Mouse (Mus musculus) embryonic facial prominence, embryonic 12.5 days (tissue): Measurements from ENCODE around the gene Snrpd2. TPM values are rescaled to one million over a fixed set of nuclear protein-coding genes. Genes with fewer than 3 reads are reported as not detected.
A peak's percentile ranks its signal among the peaks of the same experiment; 100 is the strongest.

Experiments
- ATAC-seq: fragments of 200-750 bp; cut with Nextera tagmentation; 2 replicates; pipeline ENCODE4 v1.8.0; 2017; ENCODE audit not compliant: insufficient number of reproducible peaks, insufficient read depth, low FRiP score, low TSS enrichment
- H3K27ac ChIP-seq: fragments of 300-500 bp; sonication (generic); 2 replicates; pipeline ENCODE4 v1.5.1; 2016; ENCODE audit warnings: mild to moderate bottlenecking
- H3K27me3 ChIP-seq: fragments of 300-500 bp; sonication (generic); 2 replicates; pipeline ENCODE4 v1.6.1; 2016; ENCODE audit warnings: mild to moderate bottlenecking, moderate library complexity
- H3K36me3 ChIP-seq: fragments of 300-500 bp; sonication (generic); 2 replicates; pipeline ENCODE4 v1.6.1; 2016; ENCODE audit warnings: mild to moderate bottlenecking
- H3K4me1 ChIP-seq: fragments of 300-500 bp; sonication (generic); 2 replicates; pipeline ENCODE4 v1.6.1; 2016
- H3K4me2 ChIP-seq: fragments of 300-500 bp; sonication (generic); replicated peaks from 2 replicates; pipeline ENCODE4 v1.6.1; 2016; ENCODE audit warnings: mild to moderate bottlenecking, moderate library complexity
- H3K4me3 ChIP-seq: fragments of 300-500 bp; sonication (generic); 2 replicates; pipeline ENCODE4 v1.5.1; 2016; ENCODE audit warnings: mild to moderate bottlenecking
- H3K9ac ChIP-seq: fragments of 300-500 bp; sonication (generic); 2 replicates; pipeline ENCODE4 v1.6.1; 2016; ENCODE audit warnings: mild to moderate bottlenecking, moderate library complexity
- H3K9me3 ChIP-seq: fragments of 300-500 bp; sonication (generic); 2 replicates; pipeline ENCODE4 v1.6.1; 2016; ENCODE audit warnings: mild to moderate bottlenecking, moderate library complexity
- WGBS: fragments of 180-500 bp; shearing (Covaris S2); methylation state at CpG from one replicate; pipeline ENCODE4 v1.1.7; 2016; 5-methylcytosine and 5-hydroxymethylcytosine counted together
- polyA plus RNA-seq: library from polyadenylated mRNA; unstranded; fragments of >200 nt; fragmentation: Nextera tagmentation; extraction: Ambion mirVana; gene quantifications from 2 replicates; pipeline ENCODE4 v1.2.1, GENCODE M21; 2016

Snrpd2 gene
- 149 and 166 TPM in 2 replicates for polyA plus RNA-seq

GRCm38 (mm10) chr7:19149626-19150025 is at the start of gene Snrpd2:
TSS of gene Snrpd2 (plus strand) at chr7:19149722.
- no peaks in the 10 kb centered on the region for H3K27me3 ChIP-seq
- peaks cover 30% of the 10 kb centered on the region for H3K36me3 ChIP-seq
- peak; percentile 92 for ATAC-seq
- H3K9ac ChIP-seq: peak within 1 kb of the TSS; percentile 76
- under 1% methylated on average over 24 of the region's 24 CpGs for WGBS
- H3K4me3 ChIP-seq: peak within 1 kb of the TSS; percentile 79
- H3K9me3 ChIP-seq: no peaks in the 10 kb centered on the region
- peak within 1 kb of the TSS; percentile 78 for H3K27ac ChIP-seq
- peak within 1 kb of the TSS; percentile 79 for H3K4me2 ChIP-seq
- peaks cover 16% of the 10 kb centered on the region for H3K4me1 ChIP-seq

DNA sequence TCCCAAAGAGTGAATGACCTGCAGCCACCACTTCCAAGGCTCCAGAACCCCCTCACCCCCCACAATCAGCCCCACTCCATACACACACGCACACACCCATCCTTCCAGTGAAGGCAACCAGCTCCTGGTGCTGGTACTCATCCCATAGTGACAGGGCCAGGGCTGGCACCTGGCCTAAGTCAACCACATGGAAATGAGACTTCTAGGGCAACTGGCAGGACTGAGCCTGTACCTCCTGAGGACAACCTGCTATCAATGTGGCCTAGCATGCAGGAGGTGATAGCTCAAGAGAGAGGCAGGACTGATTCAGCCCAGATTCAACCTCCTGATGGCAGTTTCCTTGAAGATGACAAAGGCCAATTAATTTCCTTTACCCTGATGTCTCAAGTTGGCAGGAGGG is 49.2 kb upstream of the Snrpd2 start:
- WGBS: 75% methylated on average over 1 of the region's 1 CpGs
- Histone ChIP-seq H3K4me1 (peaks cover 25% of the 10 kb centered on the region), H3K27ac (no peak overlapping the region), H3K4me3 (no peak overlapping the region), H3K9me3 (peaks cover 8% of the 10 kb centered on the region; the same call in 1 of the 2 replicates), H3K4me2 (no peak overlapping the region), H3K27me3 (no peaks in the 10 kb centered on the region), H3K9ac (no peak overlapping the region), H3K36me3 (peaks cover 13% of the 10 kb centered on the region)
- ATAC-seq: no peak

GRCm38 (mm10) chr7:19103741-19104140 is 45.8 kb upstream of the Snrpd2 start:
- H3K36me3 ChIP-seq: no peaks in the 10 kb centered on the region
- no peak for ATAC-seq
- no peak overlapping the region for H3K27ac ChIP-seq
- H3K27me3 ChIP-seq: no peaks in the 10 kb centered on the region
- no peak overlapping the region for H3K4me2 ChIP-seq
- H3K4me1 ChIP-seq: 0 out of 2 replicates have a peak, but pooled peaks cover 4% of the 10 kb centered on the region
- no peak overlapping the region for H3K9ac ChIP-seq
- H3K4me3 ChIP-seq: no peak overlapping the region
- peaks cover 8% of the 10 kb centered on the region; the same call in 1 of the 2 replicates for H3K9me3 ChIP-seq

GRCm38 (mm10) chr7:19104486-19104885 is 45.0 kb upstream of the Snrpd2 start:
- 78% methylated on average over 2 of the region's 2 CpGs for WGBS

GRCm38 (mm10) chr7:19107436-19107835 is 42.1 kb upstream of the Snrpd2 start:
- H3K4me2 ChIP-seq: no peak overlapping the region
- H3K9ac ChIP-seq: no peak overlapping the region
- H3K27me3 ChIP-seq: no peaks in the 10 kb centered on the region
- no peaks in the 10 kb centered on the region for H3K36me3 ChIP-seq
- 62% methylated on average over 3 of the region's 3 CpGs for WGBS
- H3K27ac ChIP-seq: no peak overlapping the region
- no peaks in the 10 kb centered on the region for H3K4me1 ChIP-seq
- no peak for ATAC-seq
- H3K9me3 ChIP-seq: peaks cover 6% of the 10 kb centered on the region; the same call in 1 of the 2 replicates
- H3K4me3 ChIP-seq: no peak overlapping the region

More at GRCm38 (mm10) chr7:19104486-19104885, 45.0 kb upstream of the Snrpd2 start:
- H3K9ac ChIP-seq: no peak overlapping the region
- H3K9me3 ChIP-seq: peaks cover 8% of the 10 kb centered on the region; the same call in 1 of the 2 replicates
- no peaks in the 10 kb centered on the region for H3K4me1 ChIP-seq
- H3K27ac ChIP-seq: no peak overlapping the region
- no peak overlapping the region for H3K4me2 ChIP-seq
- ATAC-seq: no peak
- no peak overlapping the region for H3K4me3 ChIP-seq
- H3K36me3 ChIP-seq: no peaks in the 10 kb centered on the region
- no peaks in the 10 kb centered on the region for H3K27me3 ChIP-seq

DNA sequence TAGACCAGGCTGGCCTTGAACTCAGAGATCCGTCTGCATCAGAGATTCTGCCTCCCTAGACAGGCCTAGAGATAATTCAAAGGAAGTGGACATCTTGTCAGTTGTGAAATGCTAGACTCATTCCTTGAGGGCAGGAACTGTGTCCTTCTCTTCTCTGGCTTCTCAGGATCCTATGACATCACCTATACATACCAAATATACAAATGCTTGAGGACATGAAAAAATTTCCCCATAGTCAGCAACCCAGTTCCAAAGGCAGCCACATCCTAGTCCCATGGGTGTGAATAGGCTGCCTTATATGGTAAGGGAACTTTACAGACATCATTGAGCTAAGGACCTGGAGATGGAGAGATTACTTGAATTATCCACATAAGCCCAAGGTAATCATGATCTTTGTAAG is 40.0 kb upstream of the Snrpd2 start:
- Histone ChIP-seq H3K27me3 (no peaks in the 10 kb centered on the region), H3K9me3 (no peaks in the 10 kb centered on the region), H3K4me1 (no peaks in the 10 kb centered on the region), H3K9ac (no peak overlapping the region), H3K4me2 (no peak overlapping the region), H3K27ac (no peak overlapping the region), H3K4me3 (no peak overlapping the region), H3K36me3 (no peaks in the 10 kb centered on the region)
- ATAC-seq: no peak
- 79% methylated on average over 1 of the region's 1 CpGs for WGBS

- H3K4me1 ChIP-seq: peaks cover 19% of the 10 kb centered on the region
- peak within 1 kb of the TSS; percentile 47 for H3K4me2 ChIP-seq
- H3K9ac ChIP-seq: peak within 1 kb of the TSS; percentile 16; the same call in 1 of the 2 replicates
- peak; percentile 17; the same call in 1 of the 2 replicates for ATAC-seq
- H3K36me3 ChIP-seq: no peaks in the 10 kb centered on the region
- no peaks in the 10 kb centered on the region for H3K27me3 ChIP-seq
- 0 out of 2 replicates have a peak within 1 kb of the TSS, but pooled peaks have one; percentile 30 for H3K27ac ChIP-seq
- WGBS: 22% methylated on average over 64 of the region's 64 CpGs
- H3K9me3 ChIP-seq: 0 out of 2 replicates have a peak, but pooled peaks cover 2% of the 10 kb centered on the region
- H3K4me3 ChIP-seq: peak within 1 kb of the TSS; percentile 23
These were observed 31.3 kb upstream of the Snrpd2 start, which contains the start of gene Gm4969 for GRCm38 (mm10) chr7:19118028-19118771. TSS of gene Gm4969 (minus strand) at chr7:19118368.

GRCm38 (mm10) chr7:19119083-19119482 is 30.4 kb upstream of the Snrpd2 start:
- WGBS: 94% methylated on average over 8 of the region's 8 CpGs
- H3K4me2 ChIP-seq: no peak overlapping the region

DNA sequence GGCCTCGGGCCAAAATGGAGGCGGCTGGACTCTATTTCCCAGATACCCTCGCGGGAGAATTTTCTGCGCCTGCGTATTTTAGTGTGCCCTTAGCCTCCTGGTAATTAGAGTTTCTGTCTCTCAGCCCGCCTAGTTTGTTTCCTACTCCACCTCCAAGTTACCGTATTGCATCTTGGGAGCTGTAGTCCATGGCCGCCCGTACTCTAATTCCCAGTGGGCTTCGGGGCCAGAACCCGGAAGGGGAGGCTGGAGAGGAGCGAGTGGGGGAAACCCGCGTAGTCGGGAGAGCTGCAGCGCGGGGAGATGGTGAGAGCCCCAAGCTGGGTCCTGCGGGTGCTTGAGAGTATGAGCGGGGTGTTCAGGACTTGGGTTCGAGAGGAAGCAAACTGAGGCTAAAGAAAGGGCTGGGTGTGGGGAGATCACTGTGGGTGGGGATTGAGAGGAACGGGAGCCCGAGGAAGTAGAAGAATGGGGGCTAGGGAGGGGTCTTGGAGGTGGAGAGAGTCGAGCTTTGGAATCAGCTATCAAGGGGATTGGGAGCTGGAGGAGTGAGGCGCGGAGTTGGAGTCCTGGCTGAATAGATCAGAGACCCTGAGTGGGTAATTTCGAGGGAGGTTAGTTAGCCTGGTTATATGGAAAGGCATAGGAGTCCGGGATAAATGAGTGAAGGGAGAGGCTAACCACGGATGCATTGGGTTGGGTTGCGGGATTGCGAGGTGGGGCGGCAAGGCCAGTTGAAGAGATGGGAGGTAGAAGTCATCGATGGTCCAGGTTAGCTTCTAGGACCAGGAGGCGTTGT is 29.7 kb upstream of the Snrpd2 start, which contains the start of gene Fbxo46:
Fbxo46 (plus strand) TSS at position 229 of the 799 bp plus-strand sequence.
- Histone ChIP-seq H3K36me3 (no peaks in the 10 kb centered on the region), H3K4me3 (peak within 1 kb of the TSS; percentile 68), H3K27me3 (no peaks in the 10 kb centered on the region), H3K4me1 (peaks cover 21% of the 10 kb centered on the region), H3K27ac (0 out of 2 replicates have a peak within 1 kb of the TSS, but pooled peaks have one; percentile 30), H3K9ac (peak within 1 kb of the TSS; percentile 70), H3K9me3 (0 out of 2 replicates have a peak, but pooled peaks cover 2% of the 10 kb centered on the region), H3K4me2 (peak within 1 kb of the TSS; percentile 81)
- 3% methylated on average over 34 of the region's 34 CpGs for WGBS
- peak; percentile 94 for ATAC-seq

More at GRCm38 (mm10) chr7:19119083-19119482, 30.4 kb upstream of the Snrpd2 start:
- 0 out of 2 replicates have a peak overlapping the region, but pooled peaks have one; percentile 30 for H3K27ac ChIP-seq
- H3K4me1 ChIP-seq: peaks cover 19% of the 10 kb centered on the region
- H3K27me3 ChIP-seq: no peaks in the 10 kb centered on the region
- no peak overlapping the region for H3K4me3 ChIP-seq
- H3K9ac ChIP-seq: no peak overlapping the region
- H3K9me3 ChIP-seq: 0 out of 2 replicates have a peak, but pooled peaks cover 2% of the 10 kb centered on the region
- no peaks in the 10 kb centered on the region for H3K36me3 ChIP-seq
- ATAC-seq: no peak

DNA sequence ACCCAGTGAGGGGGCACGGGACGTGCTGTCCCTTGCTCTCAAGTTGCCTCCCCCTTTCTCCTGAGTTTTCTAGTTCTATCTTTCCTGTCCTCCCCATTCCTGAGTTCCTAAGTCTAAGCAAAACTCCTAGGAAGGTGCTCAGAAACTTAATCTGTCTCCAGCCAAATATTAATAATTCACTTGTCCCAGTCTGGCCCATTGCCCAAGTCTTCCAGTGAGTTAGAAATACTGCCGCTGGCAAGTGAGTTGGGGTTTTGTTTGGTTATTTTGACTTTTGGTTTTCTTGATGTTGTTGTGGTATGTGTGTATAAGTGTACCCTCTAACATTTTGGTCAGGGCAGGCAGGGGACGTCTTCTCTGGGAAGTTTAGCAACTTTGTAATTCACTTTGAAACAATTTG is 27.8 kb upstream of the Snrpd2 start:
- WGBS: 92% methylated on average over 4 of the region's 4 CpGs

DNA sequence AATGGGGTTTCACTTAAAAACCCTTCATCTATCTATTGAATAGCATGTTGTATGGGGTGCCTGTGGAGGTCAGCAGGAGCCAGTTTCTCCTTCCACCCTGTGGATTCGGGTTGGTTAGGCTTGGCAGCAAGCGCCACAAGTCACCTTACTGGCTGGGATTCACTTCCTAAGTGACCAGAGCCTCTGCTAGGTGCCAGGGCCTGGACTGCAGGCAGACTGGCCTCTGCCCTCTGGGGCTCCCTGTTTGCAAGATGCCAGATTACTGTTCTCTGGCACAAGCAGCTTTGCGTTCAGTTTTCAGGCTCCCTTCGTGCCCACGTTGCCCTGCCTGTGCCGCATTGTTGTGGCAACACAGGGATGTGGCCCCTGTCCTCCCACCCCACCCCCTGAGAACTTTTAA is 24.8 kb upstream of the Snrpd2 start:
- ATAC-seq: no peak
- Histone ChIP-seq H3K4me1 (peaks cover 16% of the 10 kb centered on the region), H3K9ac (0 out of 2 replicates have a peak overlapping the region, but pooled peaks have one; percentile 30), H3K36me3 (peaks cover 9% of the 10 kb centered on the region), H3K27me3 (no peaks in the 10 kb centered on the region), H3K27ac (no peak overlapping the region), H3K4me2 (no peak overlapping the region), H3K9me3 (no peaks in the 10 kb centered on the region), H3K4me3 (no peak overlapping the region)
- WGBS: 83% methylated on average over 6 of the region's 6 CpGs

More for the DNA sequence above, 27.8 kb upstream of the Snrpd2 start:
- H3K36me3 ChIP-seq: no peaks in the 10 kb centered on the region
- H3K27ac ChIP-seq: no peak overlapping the region
- no peak overlapping the region for H3K9ac ChIP-seq
- no peak overlapping the region for H3K4me2 ChIP-seq
- no peaks in the 10 kb centered on the region for H3K27me3 ChIP-seq
- peaks cover 24% of the 10 kb centered on the region for H3K4me1 ChIP-seq
- 0 out of 2 replicates have a peak, but pooled peaks cover 2% of the 10 kb centered on the region for H3K9me3 ChIP-seq
- ATAC-seq: no peak
- H3K4me3 ChIP-seq: no peak overlapping the region
